Mouse (Mus musculus) cortical plate, adult 2 months (tissue): ENCODE results near the gene Bpgm. TPM values are rescaled to one million over a fixed set of nuclear protein-coding genes. Genes with fewer than 3 reads are reported as not detected.

Experiments
- H3K27ac ChIP-seq: fragments of 200-500 bp; 2 replicates; pipeline ENCODE4 v1.5.1; 2012; ENCODE audit warnings: low read length, control low read depth, inconsistent platforms; ENCODE audit not compliant: insufficient read depth
- H3K4me1 ChIP-seq: fragments of 200-500 bp; 2 replicates; pipeline ENCODE4 v1.6.1; 2011; ENCODE audit warnings: low read length; ENCODE audit not compliant: control insufficient read depth, insufficient read depth
- H3K4me3 ChIP-seq: fragments of 200-500 bp; 2 replicates; pipeline ENCODE4 v1.5.1; 2011; ENCODE audit warnings: mild to moderate bottlenecking, low read length, control low read depth; ENCODE audit not compliant: insufficient read depth
- CTCF ChIP-seq: fragments of 200-500 bp; IDR thresholded peaks from 2 replicates; pipeline ENCODE4 v1.5.1; 2011; ENCODE audit warnings: mild to moderate bottlenecking, control low read depth, low read length; ENCODE audit not compliant: insufficient read depth; ENCODE audit errors: extremely low read depth
- POLR2A ChIP-seq: fragments of 200-500 bp; IDR thresholded peaks from 2 replicates; pipeline ENCODE4 v1.6.1; 2011; ENCODE audit warnings: mild to moderate bottlenecking, low read length, control low read depth; ENCODE audit not compliant: insufficient read depth; ENCODE audit errors: extremely low read depth
- polyA plus RNA-seq: library from polyadenylated mRNA; depleted of rRNA; stranded (reverse); fragments of >200 nt; gene quantifications from 2 replicates; pipeline ENCODE4 v1.2.3, GENCODE M21; 2012; rRNA removed

Gene Bpgm
- polyA plus RNA-seq, 1 experiment, result 91.1 TPM

- no peak for TF ChIP-seq POLR2A
- no peak overlapping the region for H3K27ac ChIP-seq
- no peaks in the 10 kb centered on the region for H3K4me1 ChIP-seq
- H3K4me3 ChIP-seq, result no peak overlapping the region
These were observed 66.9 kb downstream of the Bpgm start for GRCm38 (mm10) chr6:34542866-34543265.

- no peak overlapping the region for H3K4me3 ChIP-seq
- TF ChIP-seq CTCF (no peak), POLR2A (no peak)
- H3K27ac ChIP-seq, result no peak overlapping the region
These were observed 67.5 kb downstream of the Bpgm start for GRCm38 (mm10) chr6:34543303-34544206.

GRCm38 (mm10) chr6:34544207-34544602 is 68.2 kb downstream of the Bpgm start:
- Histone ChIP-seq H3K4me3 (no peak overlapping the region), H3K27ac (no peak overlapping the region), H3K4me1 (no peaks in the 10 kb centered on the region)
- TF ChIP-seq POLR2A (no peak), CTCF (no peak)

More at GRCm38 (mm10) chr6:34543303-34544206, 67.5 kb downstream of the Bpgm start:
- H3K4me1 ChIP-seq, result no peaks in the 10 kb centered on the region

GRCm38 (mm10) chr6:34545286-34545685 is 69.3 kb downstream of the Bpgm start:
- H3K27ac ChIP-seq, result no peak overlapping the region
- no peak overlapping the region for H3K4me3 ChIP-seq
- no peaks in the 10 kb centered on the region for H3K4me1 ChIP-seq
- TF ChIP-seq CTCF, result no peak
- TF ChIP-seq POLR2A, result no peak

- TF ChIP-seq POLR2A (no peak), CTCF (no peak)
These were observed 72.5 kb downstream of the Bpgm start for GRCm38 (mm10) chr6:34548406-34548990.

GRCm38 (mm10) chr6:34549017-34549416 is 73.0 kb downstream of the Bpgm start:
- no peak overlapping the region for H3K4me3 ChIP-seq
- H3K27ac ChIP-seq, result no peak overlapping the region
- no peaks in the 10 kb centered on the region for H3K4me1 ChIP-seq
- peak; percentile 58 for TF ChIP-seq CTCF
- TF ChIP-seq POLR2A, result no peak

More at GRCm38 (mm10) chr6:34548406-34548990, 72.5 kb downstream of the Bpgm start:
- Histone ChIP-seq H3K4me3 (no peak overlapping the region), H3K4me1 (no peaks in the 10 kb centered on the region), H3K27ac (no peak overlapping the region)

GRCm38 (mm10) chr6:34552489-34553157 is 76.6 kb downstream of the Bpgm start:
- TF ChIP-seq POLR2A (no peak), CTCF (no peak)
- Histone ChIP-seq H3K27ac (no peak overlapping the region), H3K4me3 (no peak overlapping the region), H3K4me1 (no peaks in the 10 kb centered on the region)

GRCm38 (mm10) chr6:34554291-34554997 is 78.4 kb downstream of the Bpgm start:
- Histone ChIP-seq H3K4me1 (no peaks in the 10 kb centered on the region), H3K27ac (no peak overlapping the region), H3K4me3 (no peak overlapping the region)
- no peak for TF ChIP-seq POLR2A
- no peak for TF ChIP-seq CTCF

Other genes starting within 250 kb of the Bpgm start
- gene Akr1b3, start 158.7 kb upstream of the Bpgm start, polyA plus RNA-seq, result 89.9 and 97.8 TPM in 2 replicates
- gene Akr1b8, start 122.1 kb upstream of the Bpgm start, polyA plus RNA-seq, result 1.8 and 2.2 TPM in 2 replicates
- 29.7 and 33.2 TPM in 2 replicates for gene Akr1b10, start 92.0 kb upstream of the Bpgm start, polyA plus RNA-seq
- gene Akr1b7, start 63.9 kb upstream of the Bpgm start, polyA plus RNA-seq, result 0.10 TPM in 1 of 2 replicates, not detected in the other
- 20.6 and 20.8 TPM in 2 replicates for gene Cald1, start 122.3 kb downstream of the Bpgm start, polyA plus RNA-seq